Mouse (Mus musculus): ENCODE results near the gene Vwa8.
A peak's percentile ranks its signal among the peaks of the same experiment; 100 is the strongest.

DNA sequence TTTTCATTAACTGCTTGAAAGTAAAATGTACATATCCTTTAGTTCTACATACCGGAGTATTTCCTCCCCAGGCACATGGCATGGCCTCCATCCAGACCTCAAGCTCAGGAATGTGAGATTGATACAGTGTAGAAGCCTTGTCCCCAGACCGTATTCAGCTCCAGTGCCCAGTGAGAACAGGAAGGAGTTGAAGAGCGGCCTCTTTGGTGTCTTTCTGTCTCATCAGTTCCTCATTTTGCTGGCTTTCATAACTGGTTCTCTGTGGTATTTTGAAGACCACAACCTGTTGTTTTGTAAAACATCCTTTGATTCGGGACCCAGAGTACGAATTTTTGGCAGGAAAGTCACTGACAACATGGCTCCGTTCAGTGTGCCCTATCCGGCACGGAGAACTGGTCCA is 274.6 kb downstream of the Vwa8 start:
- TF ChIP-seq SIN3A (IDR thresholded peaks at IDR 0.05; ENCODE audit: low read length): no peak
- no peak for TF ChIP-seq POLR2A (IDR thresholded peaks at IDR 0.05; ENCODE audit: low read depth, low read length)
- no peak for TF ChIP-seq CTCF (conservative IDR thresholded peaks at IDR 0.05 in 1 of 2, IDR thresholded peaks at IDR 0.05 in 1 of 2; ENCODE audit: low read depth in 2 of 2, low read length in 2 of 2)
- TF ChIP-seq RAD21 (IDR thresholded peaks at IDR 0.05; ENCODE audit: low read depth, low read length): no peak; the same call in 1 of the 2 replicates
- TF ChIP-seq EP300 (IDR thresholded peaks at IDR 0.05; ENCODE audit: low read length): peak; percentile 92
- no peak for TF ChIP-seq USF1 (IDR thresholded peaks at IDR 0.05; ENCODE audit: low read depth, low read length)
- no peak for TF ChIP-seq CHD2 (IDR thresholded peaks at IDR 0.05; ENCODE audit: low read length)
- TF ChIP-seq NRF1 (IDR thresholded peaks at IDR 0.05; ENCODE audit: low read depth, low read length): no peak
- no peak for TF ChIP-seq MAX (IDR thresholded peaks at IDR 0.05; ENCODE audit: low read length)

All from CH12.LX (cell line).